Mouse (Mus musculus): Measurements from ENCODE around the gene Srpr. TPM values are rescaled to one million over a fixed set of nuclear protein-coding genes. Genes with fewer than 3 reads are reported as not detected.

Gene Srpr
- polyA plus RNA-seq, 1 experiment from 2014 or later, result 156 TPM

GRCm38 (mm10) chr9:35267976-35268715 is 68.2 kb downstream of the Srpr start:
- peak overlapping the region; percentile 64; the same call in 1 of the 2 replicates for H3K27ac ChIP-seq
- peak; percentile 45 for ATAC-seq (ENCODE audit: insufficient number of reproducible peaks, low FRiP score, low TSS enrichment, low read depth)
- 1% methylated on average over 21 of the region's 21 CpGs for WGBS

GRCm38 (mm10) chr9:35277855-35278365 is 77.9 kb downstream of the Srpr start:
- Histone ChIP-seq H3K27me3 (no peaks in the 10 kb centered on the region), H3K9me3 (no peaks in the 10 kb centered on the region), H3K36me3 (peaks cover 48% of the 10 kb centered on the region), H3K4me3 (no peak overlapping the region), H3K4me2 (no peak overlapping the region), H3K9ac (no peak overlapping the region), H3K4me1 (peaks cover 4% of the 10 kb centered on the region), H3K27ac (no peak overlapping the region)
- ATAC-seq (ENCODE audit: insufficient number of reproducible peaks, low FRiP score, low TSS enrichment, low read depth), result no peak
- WGBS, result 78% methylated on average over 3 of the region's 3 CpGs

More at GRCm38 (mm10) chr9:35267976-35268715, 68.2 kb downstream of the Srpr start:
- Histone ChIP-seq H3K9ac (peak overlapping the region; percentile 79), H3K27me3 (no peaks in the 10 kb centered on the region), H3K4me3 (peak overlapping the region; percentile 67), H3K4me2 (peak overlapping the region; percentile 75), H3K36me3 (peaks cover 23% of the 10 kb centered on the region), H3K4me1 (peaks cover 18% of the 10 kb centered on the region), H3K9me3 (no peaks in the 10 kb centered on the region)

GRCm38 (mm10) chr9:35278451-35278850 is 78.5 kb downstream of the Srpr start:
- H3K9me3 ChIP-seq, result no peaks in the 10 kb centered on the region
- H3K9ac ChIP-seq, result no peak overlapping the region
- ATAC-seq (ENCODE audit: insufficient number of reproducible peaks, low FRiP score, low TSS enrichment, low read depth), result no peak
- 79% methylated on average over 4 of the region's 4 CpGs for WGBS
- peaks cover 9% of the 10 kb centered on the region for H3K4me1 ChIP-seq
- H3K36me3 ChIP-seq, result peaks cover 42% of the 10 kb centered on the region
- no peaks in the 10 kb centered on the region for H3K27me3 ChIP-seq
- no peak overlapping the region for H3K4me2 ChIP-seq
- H3K4me3 ChIP-seq, result no peak overlapping the region
- no peak overlapping the region for H3K27ac ChIP-seq

- H3K27ac ChIP-seq, result peak overlapping the region; percentile 34; the same call in 1 of the 2 replicates
- peaks cover 28% of the 10 kb centered on the region for H3K4me1 ChIP-seq
- WGBS, result 12% methylated on average over 5 of the region's 5 CpGs
- H3K27me3 ChIP-seq, result no peaks in the 10 kb centered on the region
- no peaks in the 10 kb centered on the region for H3K9me3 ChIP-seq
- H3K9ac ChIP-seq, result no peak overlapping the region
- peaks cover 12% of the 10 kb centered on the region for H3K36me3 ChIP-seq
- no peak; the same call in 1 of the 2 replicates for ATAC-seq (ENCODE audit: insufficient number of reproducible peaks, low FRiP score, low TSS enrichment, low read depth)
- H3K4me3 ChIP-seq, result no peak overlapping the region
- no peak overlapping the region for H3K4me2 ChIP-seq
Observed at GRCm38 (mm10) chr9:35282006-35282850, 82.3 kb downstream of the Srpr start.

- no peaks in the 10 kb centered on the region for H3K27me3 ChIP-seq
- H3K4me1 ChIP-seq, result peaks cover 33% of the 10 kb centered on the region
- no peak overlapping the region for H3K4me2 ChIP-seq
- peaks cover 6% of the 10 kb centered on the region; the same call in 1 of the 2 replicates for H3K36me3 ChIP-seq
- no peaks in the 10 kb centered on the region for H3K9me3 ChIP-seq
- H3K4me3 ChIP-seq, result no peak overlapping the region
- 46% methylated on average over 5 of the region's 5 CpGs for WGBS
- no peak overlapping the region for H3K9ac ChIP-seq
- no peak for ATAC-seq (ENCODE audit: insufficient number of reproducible peaks, low FRiP score, low TSS enrichment, low read depth)
- peak overlapping the region; percentile 34; the same call in 1 of the 2 replicates for H3K27ac ChIP-seq
Observed at GRCm38 (mm10) chr9:35282851-35283200, 82.9 kb downstream of the Srpr start.

GRCm38 (mm10) chr9:35283415-35284069 is 83.6 kb downstream of the Srpr start:
- no peak overlapping the region for H3K9ac ChIP-seq
- H3K4me3 ChIP-seq, result no peak overlapping the region
- no peak overlapping the region for H3K4me2 ChIP-seq
- 56% methylated on average over 13 of the region's 13 CpGs for WGBS
- no peak for ATAC-seq (ENCODE audit: insufficient number of reproducible peaks, low FRiP score, low TSS enrichment, low read depth)
- peak overlapping the region; percentile 70 for H3K27ac ChIP-seq
- no peaks in the 10 kb centered on the region for H3K9me3 ChIP-seq
- H3K27me3 ChIP-seq, result no peaks in the 10 kb centered on the region
- peaks cover 35% of the 10 kb centered on the region for H3K4me1 ChIP-seq
- H3K36me3 ChIP-seq, result 0 out of 2 replicates have a peak, but pooled peaks cover 2% of the 10 kb centered on the region

- peak; percentile 48; the same call in 1 of the 2 replicates for ATAC-seq (ENCODE audit: insufficient number of reproducible peaks, low FRiP score, low TSS enrichment, low read depth)
Observed at GRCm38 (mm10) chr9:35284351-35284750, 84.4 kb downstream of the Srpr start.

GRCm38 (mm10) chr9:35286351-35286750 is 86.4 kb downstream of the Srpr start:
- Histone ChIP-seq H3K36me3 (no peaks in the 10 kb centered on the region), H3K9ac (no peak overlapping the region), H3K27ac (no peak overlapping the region), H3K4me2 (no peak overlapping the region), H3K4me3 (no peak overlapping the region), H3K27me3 (no peaks in the 10 kb centered on the region), H3K9me3 (no peaks in the 10 kb centered on the region), H3K4me1 (peaks cover 54% of the 10 kb centered on the region)
- no peak for ATAC-seq (ENCODE audit: insufficient number of reproducible peaks, low FRiP score, low TSS enrichment, low read depth)
- WGBS, result 78% methylated on average over 3 of the region's 3 CpGs

More at GRCm38 (mm10) chr9:35284351-35284750, 84.4 kb downstream of the Srpr start:
- peaks cover 43% of the 10 kb centered on the region for H3K4me1 ChIP-seq
- H3K9me3 ChIP-seq, result no peaks in the 10 kb centered on the region
- peak overlapping the region; percentile 70 for H3K27ac ChIP-seq
- WGBS, result 41% methylated on average over 4 of the region's 4 CpGs
- no peak overlapping the region for H3K4me2 ChIP-seq
- H3K4me3 ChIP-seq, result no peak overlapping the region
- H3K27me3 ChIP-seq, result no peaks in the 10 kb centered on the region
- no peak overlapping the region for H3K9ac ChIP-seq
- no peaks in the 10 kb centered on the region for H3K36me3 ChIP-seq

GRCm38 (mm10) chr9:35289992-35290391 is 90.0 kb downstream of the Srpr start:
- no peak overlapping the region for H3K4me3 ChIP-seq
- no peaks in the 10 kb centered on the region for H3K27me3 ChIP-seq
- 32% methylated on average over 7 of the region's 7 CpGs for WGBS
- H3K27ac ChIP-seq, result no peak overlapping the region
- peaks cover 30% of the 10 kb centered on the region for H3K4me1 ChIP-seq
- no peak overlapping the region for H3K4me2 ChIP-seq
- H3K9ac ChIP-seq, result no peak overlapping the region
- no peak for ATAC-seq (ENCODE audit: insufficient number of reproducible peaks, low FRiP score, low TSS enrichment, low read depth)
- no peaks in the 10 kb centered on the region for H3K36me3 ChIP-seq
- H3K9me3 ChIP-seq, result no peaks in the 10 kb centered on the region

DNA sequence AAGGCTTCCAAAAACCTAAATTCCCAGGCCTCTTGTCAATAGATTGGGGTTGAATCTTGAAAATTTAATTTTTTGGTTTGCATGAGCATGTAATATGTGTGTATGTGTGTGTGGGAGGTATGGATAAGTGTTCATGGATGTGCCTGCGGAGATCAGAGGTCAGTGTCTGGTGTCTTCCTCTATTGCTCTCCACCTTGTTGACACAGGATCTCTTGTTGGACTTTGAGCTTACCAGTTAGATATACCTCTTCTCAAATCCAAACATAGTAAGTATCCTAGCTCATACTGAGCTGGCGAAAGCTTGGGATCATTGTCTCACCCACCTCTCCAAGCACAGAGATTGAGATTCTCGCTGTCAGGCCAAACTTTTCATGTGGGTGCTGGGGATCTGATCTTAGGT is 90.4 kb downstream of the Srpr start:
- Histone ChIP-seq H3K27ac (no peak overlapping the region), H3K27me3 (no peaks in the 10 kb centered on the region), H3K36me3 (no peaks in the 10 kb centered on the region), H3K9me3 (no peaks in the 10 kb centered on the region), H3K4me3 (no peak overlapping the region), H3K4me1 (peaks cover 30% of the 10 kb centered on the region), H3K9ac (no peak overlapping the region), H3K4me2 (no peak overlapping the region)
- WGBS, result 96% methylated on average over 3 of the region's 3 CpGs
- no peak for ATAC-seq (ENCODE audit: insufficient number of reproducible peaks, low FRiP score, low TSS enrichment, low read depth)

DNA sequence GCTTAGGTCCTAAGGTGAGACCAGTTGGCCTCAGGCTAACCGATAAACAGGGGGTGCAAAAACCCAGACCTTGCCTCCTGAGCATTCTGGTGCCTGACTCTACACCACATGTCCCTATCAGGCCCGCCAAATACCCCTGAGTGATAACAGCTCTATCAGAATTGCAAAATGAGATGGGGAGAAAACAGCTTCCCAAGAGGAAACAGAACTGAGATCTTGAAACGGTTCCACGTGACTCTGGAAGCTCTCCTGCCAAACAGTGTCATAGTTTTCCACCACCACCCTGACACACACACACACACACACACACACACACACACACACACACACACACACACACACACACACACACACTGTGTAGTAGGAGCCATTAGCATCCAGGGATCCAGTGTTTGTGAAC is 90.9 kb downstream of the Srpr start:
- WGBS, result 54% methylated on average over 4 of the region's 4 CpGs
- Histone ChIP-seq H3K36me3 (no peaks in the 10 kb centered on the region), H3K9ac (no peak overlapping the region), H3K4me3 (no peak overlapping the region), H3K27ac (no peak overlapping the region), H3K27me3 (no peaks in the 10 kb centered on the region), H3K4me1 (peaks cover 30% of the 10 kb centered on the region), H3K4me2 (no peak overlapping the region), H3K9me3 (no peaks in the 10 kb centered on the region)
- ATAC-seq (ENCODE audit: insufficient number of reproducible peaks, low FRiP score, low TSS enrichment, low read depth), result no peak

Data from limb, embryonic 15.5 days (tissue).